Mouse (Mus musculus) CD4-positive, CD25-positive, alpha-beta regulatory T cell, adult 4 months (primary cell): ENCODE data around the gene Tbc1d16. TPM values are rescaled to one million over a fixed set of nuclear protein-coding genes. Genes with fewer than 3 reads are reported as not detected.

Source experiments
- ATAC-seq: one replicate; pipeline ENCODE4 v1.8.0; 2017
- polyA plus RNA-seq, 2 experiments: library from polyadenylated mRNA; unstranded; fragments of 100-300 nt; shearing (Covaris generic); gene quantifications; one replicate each; pipeline ENCODE4 v1.2.1; 2017

Tbc1d16 gene
- polyA plus RNA-seq, 2 experiments from 2014 or later = 0.72 to 1.0 TPM

GRCm38 (mm10) chr11:119139026-119139425, 89.3 kb downstream of the Tbc1d16 start:
- ATAC-seq = no peak

- ATAC-seq = no peak
These were observed 90.1 kb downstream of the Tbc1d16 start for GRCm38 (mm10) chr11:119138205-119138604.

GRCm38 (mm10) chr11:119134586-119134985, 93.7 kb downstream of the Tbc1d16 start:
- peak; percentile 57 for ATAC-seq

GRCm38 (mm10) chr11:119133437-119134221, 94.7 kb downstream of the Tbc1d16 start:
- peak; percentile 88 for ATAC-seq

- no peak for ATAC-seq
These were observed 95.9 kb downstream of the Tbc1d16 start for GRCm38 (mm10) chr11:119132198-119133035.

- ATAC-seq = no peak
These were observed 98.1 kb downstream of the Tbc1d16 start for GRCm38 (mm10) chr11:119130081-119130765.

- no peak for ATAC-seq
These were observed 98.8 kb downstream of the Tbc1d16 start for GRCm38 (mm10) chr11:119129281-119130058.

GRCm38 (mm10) chr11:119128668-119129280, 99.5 kb downstream of the Tbc1d16 start:
- ATAC-seq = no peak

GRCm38 (mm10) chr11:119127686-119128473, 100.4 kb downstream of the Tbc1d16 start:
- ATAC-seq = peak; percentile 85

GRCm38 (mm10) chr11:119127147-119127546, 101.2 kb downstream of the Tbc1d16 start:
- ATAC-seq = no peak

GRCm38 (mm10) chr11:119125929-119126861, 102.1 kb downstream of the Tbc1d16 start:
- no peak for ATAC-seq

- ATAC-seq = no peak
These were observed 103.8 kb downstream of the Tbc1d16 start for GRCm38 (mm10) chr11:119124536-119124935.

GRCm38 (mm10) chr11:119123522-119124319, 104.6 kb downstream of the Tbc1d16 start:
- ATAC-seq = no peak

GRCm38 (mm10) chr11:119122396-119122795, 105.9 kb downstream of the Tbc1d16 start:
- no peak for ATAC-seq

- ATAC-seq = no peak
These were observed 109.4 kb downstream of the Tbc1d16 start for GRCm38 (mm10) chr11:119118905-119119304.

- ATAC-seq = no peak
These were observed 110.4 kb downstream of the Tbc1d16 start for GRCm38 (mm10) chr11:119117945-119118344.

GRCm38 (mm10) chr11:119116992-119117391, 111.3 kb downstream of the Tbc1d16 start:
- ATAC-seq = no peak

- no peak for ATAC-seq
These were observed 115.6 kb downstream of the Tbc1d16 start for GRCm38 (mm10) chr11:119112721-119113120.

- ATAC-seq = no peak
These were observed 117.0 kb downstream of the Tbc1d16 start for GRCm38 (mm10) chr11:119111345-119111744.
